Mouse (Mus musculus): Measurements from ENCODE around the gene Spsb1. TPM values are rescaled to one million over a fixed set of nuclear protein-coding genes. Genes with fewer than 3 reads are reported as not detected.

Gene Spsb1
- polyA plus RNA-seq, 1 experiment from 2014 or later = 15.1 TPM

- H3K9ac ChIP-seq (ENCODE audit: low read length) = no peak overlapping the region
- H3K27me3 ChIP-seq (ENCODE audit: control insufficient read depth, insufficient read depth, low read depth, low read length) = no peaks in the 10 kb centered on the region
- WGBS = 58% methylated on average over 5 of the region's 5 CpGs
These were observed 51.8 kb downstream of the Spsb1 start for GRCm38 (mm10) chr4:149903026-149903425.

GRCm38 (mm10) chr4:149901349-149901782, 53.5 kb downstream of the Spsb1 start:
- Histone ChIP-seq H3K4me2 (ENCODE audit: low read depth, low read length) (no peak overlapping the region), H3K4me3 (ENCODE audit: low read length) (no peak overlapping the region), H3K4me1 (replicated peaks; ENCODE audit: control insufficient read depth, insufficient read depth, low read length) (peaks cover 4% of the 10 kb centered on the region; the same call in 1 of the 2 replicates), H3K27me3 (ENCODE audit: control insufficient read depth, insufficient read depth, low read depth, low read length) (no peaks in the 10 kb centered on the region), H3K36me3 (ENCODE audit: control insufficient read depth, insufficient read depth, low read length) (no peaks in the 10 kb centered on the region), H3K27ac (ENCODE audit: low read length) (no peak overlapping the region), H3K9ac (ENCODE audit: low read length) (no peak overlapping the region), H3K9me3 (ENCODE audit: control insufficient read depth, low read length) (no peaks in the 10 kb centered on the region)
- no peak for ATAC-seq (ENCODE audit: low read depth)
- WGBS = 51% methylated on average over 3 of the region's 3 CpGs

More at GRCm38 (mm10) chr4:149903026-149903425, 51.8 kb downstream of the Spsb1 start:
- Histone ChIP-seq H3K4me2 (ENCODE audit: low read depth, low read length) (no peak overlapping the region), H3K27ac (ENCODE audit: low read length) (no peak overlapping the region), H3K4me1 (replicated peaks; ENCODE audit: control insufficient read depth, insufficient read depth, low read length) (peaks cover 4% of the 10 kb centered on the region; the same call in 1 of the 2 replicates), H3K4me3 (ENCODE audit: low read length) (no peak overlapping the region), H3K9me3 (ENCODE audit: control insufficient read depth, low read length) (no peaks in the 10 kb centered on the region), H3K36me3 (ENCODE audit: control insufficient read depth, insufficient read depth, low read length) (peaks cover 5% of the 10 kb centered on the region; the same call in 1 of the 2 replicates)
- ATAC-seq (ENCODE audit: low read depth) = no peak

- peaks cover 13% of the 10 kb centered on the region for H3K4me1 ChIP-seq (replicated peaks; ENCODE audit: control insufficient read depth, insufficient read depth, low read length)
- H3K27ac ChIP-seq (ENCODE audit: low read length) = no peak overlapping the region
- H3K9me3 ChIP-seq (ENCODE audit: control insufficient read depth, low read length) = no peaks in the 10 kb centered on the region
- H3K4me3 ChIP-seq (ENCODE audit: low read length) = no peak overlapping the region
- no peaks in the 10 kb centered on the region for H3K36me3 ChIP-seq (ENCODE audit: control insufficient read depth, insufficient read depth, low read length)
- H3K27me3 ChIP-seq (ENCODE audit: control insufficient read depth, insufficient read depth, low read depth, low read length) = no peaks in the 10 kb centered on the region
- 87% methylated on average over 13 of the region's 13 CpGs for WGBS
- H3K9ac ChIP-seq (ENCODE audit: low read length) = no peak overlapping the region
- no peak for ATAC-seq (ENCODE audit: low read depth)
- no peak overlapping the region for H3K4me2 ChIP-seq (ENCODE audit: low read depth, low read length)
These were observed 57.1 kb downstream of the Spsb1 start for GRCm38 (mm10) chr4:149897661-149898260.

GRCm38 (mm10) chr4:149896024-149896538, 58.8 kb downstream of the Spsb1 start:
- Histone ChIP-seq H3K4me2 (ENCODE audit: low read depth, low read length) (no peak overlapping the region), H3K9ac (ENCODE audit: low read length) (no peak overlapping the region)
- WGBS = 67% methylated on average over 12 of the region's 12 CpGs

GRCm38 (mm10) chr4:149895226-149895625, 59.6 kb downstream of the Spsb1 start:
- H3K27ac ChIP-seq (ENCODE audit: low read length) = no peak overlapping the region
- H3K9me3 ChIP-seq (ENCODE audit: control insufficient read depth, low read length) = no peaks in the 10 kb centered on the region
- no peaks in the 10 kb centered on the region for H3K36me3 ChIP-seq (ENCODE audit: control insufficient read depth, insufficient read depth, low read length)
- H3K4me2 ChIP-seq (ENCODE audit: low read depth, low read length) = no peak overlapping the region
- H3K27me3 ChIP-seq (ENCODE audit: control insufficient read depth, insufficient read depth, low read depth, low read length) = no peaks in the 10 kb centered on the region
- ATAC-seq (ENCODE audit: low read depth) = no peak
- WGBS = 66% methylated on average over 7 of the region's 7 CpGs
- no peak overlapping the region for H3K9ac ChIP-seq (ENCODE audit: low read length)
- peaks cover 21% of the 10 kb centered on the region for H3K4me1 ChIP-seq (replicated peaks; ENCODE audit: control insufficient read depth, insufficient read depth, low read length)
- no peak overlapping the region for H3K4me3 ChIP-seq (ENCODE audit: low read length)

More at GRCm38 (mm10) chr4:149896024-149896538, 58.8 kb downstream of the Spsb1 start:
- ATAC-seq (ENCODE audit: low read depth) = no peak
- Histone ChIP-seq H3K27ac (ENCODE audit: low read length) (no peak overlapping the region), H3K4me3 (ENCODE audit: low read length) (no peak overlapping the region), H3K9me3 (ENCODE audit: control insufficient read depth, low read length) (no peaks in the 10 kb centered on the region), H3K4me1 (replicated peaks; ENCODE audit: control insufficient read depth, insufficient read depth, low read length) (peaks cover 13% of the 10 kb centered on the region), H3K36me3 (ENCODE audit: control insufficient read depth, insufficient read depth, low read length) (no peaks in the 10 kb centered on the region), H3K27me3 (ENCODE audit: control insufficient read depth, insufficient read depth, low read depth, low read length) (no peaks in the 10 kb centered on the region)

GRCm38 (mm10) chr4:149894300-149894699, 60.5 kb downstream of the Spsb1 start:
- Histone ChIP-seq H3K27me3 (ENCODE audit: control insufficient read depth, insufficient read depth, low read depth, low read length) (no peaks in the 10 kb centered on the region), H3K4me2 (ENCODE audit: low read depth, low read length) (no peak overlapping the region), H3K4me1 (replicated peaks; ENCODE audit: control insufficient read depth, insufficient read depth, low read length) (peaks cover 30% of the 10 kb centered on the region), H3K27ac (ENCODE audit: low read length) (peak overlapping the region; percentile 8; the same call in 1 of the 2 replicates), H3K36me3 (ENCODE audit: control insufficient read depth, insufficient read depth, low read length) (no peaks in the 10 kb centered on the region), H3K9ac (ENCODE audit: low read length) (no peak overlapping the region), H3K9me3 (ENCODE audit: control insufficient read depth, low read length) (no peaks in the 10 kb centered on the region), H3K4me3 (ENCODE audit: low read length) (no peak overlapping the region)
- WGBS = 84% methylated on average over 7 of the region's 7 CpGs
- ATAC-seq (ENCODE audit: low read depth) = no peak

GRCm38 (mm10) chr4:149893611-149894151, 61.2 kb downstream of the Spsb1 start:
- WGBS = 31% methylated on average over 11 of the region's 11 CpGs

GRCm38 (mm10) chr4:149891172-149891960, 63.5 kb downstream of the Spsb1 start:
- Histone ChIP-seq H3K27ac (ENCODE audit: low read length) (peak overlapping the region; percentile 27; the same call in 1 of the 2 replicates), H3K9me3 (ENCODE audit: control insufficient read depth, low read length) (no peaks in the 10 kb centered on the region), H3K4me1 (replicated peaks; ENCODE audit: control insufficient read depth, insufficient read depth, low read length) (peaks cover 36% of the 10 kb centered on the region), H3K9ac (ENCODE audit: low read length) (no peak overlapping the region), H3K4me3 (ENCODE audit: low read length) (no peak overlapping the region), H3K4me2 (ENCODE audit: low read depth, low read length) (no peak overlapping the region), H3K36me3 (ENCODE audit: control insufficient read depth, insufficient read depth, low read length) (no peaks in the 10 kb centered on the region), H3K27me3 (ENCODE audit: control insufficient read depth, insufficient read depth, low read depth, low read length) (no peaks in the 10 kb centered on the region)
- 90% methylated on average over 5 of the region's 5 CpGs for WGBS
- no peak for ATAC-seq (ENCODE audit: low read depth)

More at GRCm38 (mm10) chr4:149893611-149894151, 61.2 kb downstream of the Spsb1 start:
- ATAC-seq (ENCODE audit: low read depth) = peak; percentile 9; the same call in 1 of the 2 replicates
- Histone ChIP-seq H3K9me3 (ENCODE audit: control insufficient read depth, low read length) (no peaks in the 10 kb centered on the region), H3K27me3 (ENCODE audit: control insufficient read depth, insufficient read depth, low read depth, low read length) (no peaks in the 10 kb centered on the region), H3K9ac (ENCODE audit: low read length) (no peak overlapping the region), H3K36me3 (ENCODE audit: control insufficient read depth, insufficient read depth, low read length) (no peaks in the 10 kb centered on the region), H3K4me1 (replicated peaks; ENCODE audit: control insufficient read depth, insufficient read depth, low read length) (peaks cover 31% of the 10 kb centered on the region), H3K27ac (ENCODE audit: low read length) (peak overlapping the region; percentile 17), H3K4me2 (ENCODE audit: low read depth, low read length) (no peak overlapping the region), H3K4me3 (ENCODE audit: low read length) (no peak overlapping the region)

GRCm38 (mm10) chr4:149890551-149890950, 64.3 kb downstream of the Spsb1 start:
- Histone ChIP-seq H3K4me2 (ENCODE audit: low read depth, low read length) (peak overlapping the region; percentile 35; the same call in 1 of the 2 replicates), H3K27me3 (ENCODE audit: control insufficient read depth, insufficient read depth, low read depth, low read length) (no peaks in the 10 kb centered on the region), H3K9me3 (ENCODE audit: control insufficient read depth, low read length) (no peaks in the 10 kb centered on the region), H3K9ac (ENCODE audit: low read length) (0 out of 2 replicates have a peak overlapping the region, but pooled peaks have one; percentile 38), H3K27ac (ENCODE audit: low read length) (peak overlapping the region; percentile 95), H3K4me1 (replicated peaks; ENCODE audit: control insufficient read depth, insufficient read depth, low read length) (peaks cover 36% of the 10 kb centered on the region), H3K36me3 (ENCODE audit: control insufficient read depth, insufficient read depth, low read length) (no peaks in the 10 kb centered on the region), H3K4me3 (ENCODE audit: low read length) (no peak overlapping the region)
- ATAC-seq (ENCODE audit: low read depth) = peak; percentile 45
- WGBS = 24% methylated on average over 8 of the region's 8 CpGs

Data from lung, embryonic 16.5 days (tissue).